Mouse (Mus musculus): ENCODE measurements around the gene Klk14.

DNA sequence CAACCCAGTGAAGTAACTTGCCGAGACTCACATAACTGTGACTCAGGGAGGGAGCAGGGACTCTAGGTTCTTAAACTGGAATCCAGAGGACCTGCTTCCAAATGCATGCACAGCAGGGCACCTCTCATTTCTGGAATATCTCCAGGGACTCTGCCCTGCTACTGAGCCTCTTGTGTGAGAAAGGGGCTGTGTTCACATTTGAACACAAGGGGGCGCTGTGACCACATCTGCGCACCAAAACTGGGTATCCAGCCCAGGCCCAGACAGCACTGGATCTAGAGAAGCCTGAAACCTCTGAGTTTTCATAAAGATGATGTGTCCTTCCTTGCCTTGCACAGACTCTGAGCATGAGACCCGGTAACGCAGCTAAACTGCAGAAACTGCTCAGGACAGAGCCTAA, 9.3 kb upstream of the Klk14 start:
- no peak for TF ChIP-seq EP300 (IDR thresholded peaks at IDR 0.05)
- peak; percentile 94 for TF ChIP-seq CTCF (IDR thresholded peaks at IDR 0.05)
